ENCODE assay signal across 8 mouse cellular contexts in the genomic region with DNA sequence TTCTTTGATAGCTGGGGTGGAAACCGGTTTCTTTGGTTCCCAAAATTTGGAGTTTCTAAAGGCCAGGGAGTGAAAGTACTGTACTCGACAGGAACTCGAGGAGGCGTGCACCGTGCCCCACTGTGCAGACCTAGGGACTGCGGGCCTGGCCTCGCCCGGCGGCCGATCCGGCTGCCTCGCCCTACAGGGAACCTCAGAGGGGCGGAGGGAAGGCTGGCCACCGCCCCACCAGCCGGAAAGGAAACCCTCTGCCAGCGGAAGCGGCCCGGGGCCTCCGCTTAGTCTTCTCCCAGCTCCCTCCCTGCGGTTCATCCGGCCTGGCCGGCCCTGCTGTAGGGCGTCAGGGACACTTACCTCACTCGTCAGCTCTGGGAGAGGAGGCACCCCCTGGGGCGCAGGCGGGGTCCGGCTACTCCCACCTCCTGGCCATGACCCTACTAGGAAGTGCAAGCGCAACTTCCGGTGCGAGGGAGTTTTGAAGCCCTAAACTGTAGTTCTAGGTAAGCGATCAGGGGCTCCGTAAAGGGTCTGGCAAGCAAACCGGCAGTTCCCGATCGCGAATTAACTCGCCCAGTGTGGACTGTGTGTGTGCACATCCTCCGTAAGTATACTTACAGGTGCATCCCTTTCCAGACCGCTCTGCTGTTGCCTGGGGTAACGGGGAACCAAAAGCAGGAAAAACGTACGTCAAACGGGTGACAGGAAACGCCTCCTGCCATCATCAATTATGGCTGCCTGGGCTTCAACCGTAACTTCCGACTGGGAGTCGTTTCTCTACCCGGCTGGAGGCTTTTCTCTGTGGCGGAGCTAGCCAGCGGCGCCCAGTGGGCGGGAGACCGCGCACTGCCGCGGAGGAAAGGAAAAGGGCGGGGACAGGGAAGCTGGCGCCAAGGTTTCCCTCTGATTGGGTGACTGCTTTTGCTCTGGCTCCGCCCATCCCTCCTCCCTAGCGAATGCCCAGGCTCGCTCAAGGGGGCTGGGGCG. TPM values are rescaled to one million over a fixed set of nuclear protein-coding genes. Genes with fewer than 3 reads are reported as not detected.
DNase-seq lines count a peak whose midpoint lies in the region; ATAC-seq lines count a peak whose summit lies in the region.

A gene (plus strand): TSS at position 505 of the 984 bp plus-strand sequence.
A gene (minus strand): TSS at position 826 of the 984 bp plus-strand sequence.

- intact Hi-C loops in gastrocnemius, postnatal 14 days (cut with DNase I; ENCODE audit: low total_unique reads): no loop called here
- intact Hi-C loops in left cerebral cortex, postnatal 10 days (cut with DNase I): loop anchor here (5.0 to 10.0 kb wide), 2 partner anchors 1118 to 1251 kb away; no protein-coding TSS in a partner anchor

- peak; percentile 99 for DNase-seq in adrenal gland, adult (ENCODE audit: inconsistent age in 2 of 2, low spot score in 1 of 2)
- DNase-seq in embryo, embryonic 10.5 days (ENCODE audit: low spot score): peak; percentile 100
- peak; percentile 99 for DNase-seq in gastrocnemius, postnatal 14 days
- peak; percentile 99 to 100 for DNase-seq in left cerebral cortex, postnatal 10 days (ENCODE audit: extremely low spot score in 1 of 2, low spot score in 2 of 2)
- DNase-seq in right cerebral cortex, postnatal 25 days: peak; percentile 99
- peak; percentile 97 to 99 for DNase-seq in urinary bladder, postnatal 4 days (ENCODE audit: low spot score in 2 of 2)

- peak; percentile 87 for ATAC-seq in inflammation-experienced regulatory T-cells, adult 6 months
- ATAC-seq in megakaryocyte-erythroid progenitor cell, adult 5-6 weeks (replicated peaks; ENCODE audit: low FRiP score, low TSS enrichment, poor library complexity, severe bottlenecking): peak; percentile 87

RNA-seq across cellular contexts. Expression of the first gene that starts in this region (rescaled TPM):
- 10 to 100 TPM; 21.9 to 24.3 TPM for total RNA-seq in gastrocnemius, postnatal 14 days (2021)
- 10 to 100 TPM; 74.2 to 76.2 (median 74.6) TPM for polyA plus RNA-seq in inflammation-experienced regulatory T-cells, adult 6 months (2017; shearing (Covaris generic))
- total RNA-seq in left cerebral cortex, postnatal 10 days (2021): 10 to 100 TPM; 58.6 to 59.2 TPM
- 36.7 and 42.0 TPM in 2 replicates for total RNA-seq in megakaryocyte-erythroid progenitor cell, adult 5-6 weeks (2014; fragmentation: Nextera tagmentation)
- 62.5 and 66.8 TPM in 2 replicates for total RNA-seq in megakaryocyte-erythroid progenitor cell, adult 5-6 weeks (2017)

RNA-seq across cellular contexts. Expression of the second gene that starts in this region (rescaled TPM):
- 10 to 100 TPM; 33.5 to 34.6 TPM for total RNA-seq in gastrocnemius, postnatal 14 days (2021)
- polyA plus RNA-seq in inflammation-experienced regulatory T-cells, adult 6 months (2017; shearing (Covaris generic)): 100 to 1,000 TPM; 120 to 123 (median 121) TPM
- total RNA-seq in left cerebral cortex, postnatal 10 days (2021): 10 to 100 TPM; 91.5 to 94.5 TPM
- total RNA-seq in megakaryocyte-erythroid progenitor cell, adult 5-6 weeks (2014; fragmentation: Nextera tagmentation): 75.9 and 108 TPM in 2 replicates
- total RNA-seq in megakaryocyte-erythroid progenitor cell, adult 5-6 weeks (2017): 29.9 and 48.3 TPM in 2 replicates

Comparison
In these comparisons a context has a peak if more than half of its experiments do, and no peak if none do; other contexts are left out.
1. Peak in every context shown above with its lines: DNase-seq and ATAC-seq.